Comparison of ENCODE assay signal across 11 mouse cellular contexts in the genomic region with DNA sequence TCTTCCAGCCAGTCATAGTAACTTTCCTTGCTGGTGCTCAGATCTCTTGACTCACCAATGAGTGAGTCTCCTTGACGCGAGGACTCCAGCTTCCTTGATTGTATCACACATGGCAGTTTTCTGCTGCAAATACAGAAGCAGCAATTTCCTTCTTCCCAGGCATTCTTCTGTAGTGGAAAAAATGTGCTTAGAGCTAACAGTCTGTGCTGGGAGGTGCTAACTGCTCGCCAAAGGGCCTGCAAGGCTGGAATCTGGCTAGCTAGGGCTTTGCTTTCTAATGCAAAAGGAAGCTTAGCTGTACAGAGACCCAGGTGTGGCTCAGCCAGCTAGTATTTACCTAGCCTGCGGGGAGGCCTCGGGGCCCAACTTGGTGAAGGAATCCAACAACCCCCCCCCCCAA. TPM values are rescaled to one million over a fixed set of nuclear protein-coding genes. Genes with fewer than 3 reads are reported as not detected.
DNase-seq lines count a peak whose midpoint lies in the region; ATAC-seq and TF ChIP-seq lines count a peak whose summit lies in the region.
"Had no signal": no experiment of that assay in that cellular context is flagged by ENCODE, and none has a peak within 500 bp of the region (broad histone marks: within the 10 kb centered on the region; RNA-seq: fewer than 3 reads in every experiment).

No protein-coding gene starts in this region.

- no peaks in the 10 kb centered on the region for H3K27me3 ChIP-seq in intestine, embryonic 15.5 days (replicated peaks)
- H3K27me3 ChIP-seq in intestine, postnatal 0 days (replicated peaks; ENCODE audit: control insufficient read depth, insufficient read depth, low read length) = no peaks in the 10 kb centered on the region
- H3K27me3 ChIP-seq in ES-Bruce4 (ENCODE audit: control insufficient read depth, insufficient read depth, low read length, poor library complexity, severe bottlenecking) = no peaks in the 10 kb centered on the region
- no peaks in the 10 kb centered on the region for H3K27me3 ChIP-seq in limb, embryonic 10.5 days (ENCODE audit: low read depth, poor library complexity, severe bottlenecking)

- WGBS in intestine, embryonic 15.5 days = 24% methylated on average over 5 of the region's 5 CpGs
- WGBS in intestine, postnatal 0 days = 26% methylated on average over 5 of the region's 5 CpGs
- WGBS in limb, embryonic 10.5 days = 25% methylated on average over 5 of the region's 5 CpGs

- no peak overlapping the region for H3K4me2 ChIP-seq in intestine, embryonic 15.5 days (replicated peaks)
- H3K4me2 ChIP-seq in intestine, postnatal 0 days (replicated peaks; ENCODE audit: low read depth) = no peak overlapping the region

- no peak overlapping the region for H3K4me3 ChIP-seq in intestine, embryonic 15.5 days (replicated peaks)
- no peak overlapping the region for H3K4me3 ChIP-seq in intestine, postnatal 0 days (ENCODE audit: low read depth, low read length)
- H3K4me3 ChIP-seq in ES-Bruce4 (ENCODE audit: low read depth, low read length) = no peak overlapping the region
- H3K4me3 ChIP-seq in limb, embryonic 10.5 days = no peak overlapping the region
- H3K4me3 ChIP-seq: layer of hippocampus, adult 2 months had no signal

- TF ChIP-seq EP300 in ES-Bruce4 (IDR thresholded peaks at IDR 0.05; ENCODE audit: insufficient read depth, low read depth, low read length) = peak; percentile 96

- TF ChIP-seq POLR2A in ES-Bruce4 (IDR thresholded peaks at IDR 0.05; ENCODE audit: insufficient read depth, low read length) = no peak

- peaks cover 9% of the 10 kb centered on the region for H3K4me1 ChIP-seq in intestine, embryonic 15.5 days (replicated peaks)
- no peaks in the 10 kb centered on the region for H3K4me1 ChIP-seq in intestine, postnatal 0 days (replicated peaks; ENCODE audit: control insufficient read depth, insufficient read depth, low read length)
- H3K4me1 ChIP-seq in ES-Bruce4 (ENCODE audit: control insufficient read depth, insufficient read depth, low read length) = peaks cover 15% of the 10 kb centered on the region
- peaks cover 6% of the 10 kb centered on the region for H3K4me1 ChIP-seq in limb, embryonic 10.5 days

- H3K27ac ChIP-seq in intestine, embryonic 15.5 days = no peak overlapping the region; the same call in 1 of the 2 replicates
- H3K27ac ChIP-seq in intestine, postnatal 0 days (ENCODE audit: low read depth, low read length) = no peak overlapping the region
- H3K27ac ChIP-seq in ES-Bruce4 (ENCODE audit: insufficient read depth, low read length) = peak overlapping the region; percentile 88
- peak overlapping the region; percentile 30; the same call in 1 of the 2 replicates for H3K27ac ChIP-seq in limb, embryonic 10.5 days
- H3K27ac ChIP-seq: layer of hippocampus, adult 2 months had no signal

- H3K9ac ChIP-seq in intestine, embryonic 15.5 days = peak overlapping the region; percentile 13; the same call in 1 of the 2 replicates
- H3K9ac ChIP-seq in intestine, postnatal 0 days (ENCODE audit: low read depth, low read length) = no peak overlapping the region
- H3K9ac ChIP-seq in ES-Bruce4 (ENCODE audit: low read depth, poor library complexity, severe bottlenecking) = no peak overlapping the region

- no peaks in the 10 kb centered on the region for H3K9me3 ChIP-seq in intestine, embryonic 15.5 days
- H3K9me3 ChIP-seq in intestine, postnatal 0 days (ENCODE audit: control insufficient read depth) = no peaks in the 10 kb centered on the region
- H3K9me3 ChIP-seq in ES-Bruce4 (replicated peaks; ENCODE audit: control insufficient read depth, insufficient read depth, low read length, poor library complexity, severe bottlenecking) = peaks cover 9% of the 10 kb centered on the region
- H3K9me3 ChIP-seq in limb, embryonic 10.5 days (replicated peaks) = no peaks in the 10 kb centered on the region

- H3K36me3 ChIP-seq in intestine, embryonic 15.5 days = no peaks in the 10 kb centered on the region
- H3K36me3 ChIP-seq in intestine, postnatal 0 days (ENCODE audit: control insufficient read depth, insufficient read depth) = no peaks in the 10 kb centered on the region
- H3K36me3 ChIP-seq in ES-Bruce4 (ENCODE audit: control insufficient read depth, insufficient read depth, low read length, poor library complexity, severe bottlenecking) = no peaks in the 10 kb centered on the region
- no peaks in the 10 kb centered on the region for H3K36me3 ChIP-seq in limb, embryonic 10.5 days

- DNase-seq in R1 (ENCODE audit: low read depth, low spot score) = peak; percentile 99
- DNase-seq in limb, embryonic 10.5 days (ENCODE audit: low spot score) = no peak
- no peak for DNase-seq in frontal cortex, postnatal 10 days (ENCODE audit: low spot score in 2 of 2)
- DNase-seq in layer of hippocampus, adult 8-10 months (ENCODE audit: low spot score in 2 of 2) = no peak
- DNase-seq: cerebellum, adult 9-11 months; right cerebral cortex, postnatal 25 days had no signal

- TF ChIP-seq CTCF in intestine, postnatal 0 days (IDR thresholded peaks at IDR 0.05; ENCODE audit: low read depth) = no peak
- TF ChIP-seq CTCF in ES-Bruce4 (IDR thresholded peaks at IDR 0.05; ENCODE audit: low read depth, low read length) = no peak

- no peak for ATAC-seq in intestine, embryonic 15.5 days
- no peak for ATAC-seq in intestine, postnatal 0 days
- no peak for ATAC-seq in erythroid progenitor cell, adult 5-6 weeks (replicated peaks; ENCODE audit: low FRiP score, poor library complexity, severe bottlenecking)

RNA-seq across cellular contexts. Expression of a gene that starts 38.3 kb away (rescaled TPM):
- 21.1 and 23.5 TPM in 2 replicates for polyA plus RNA-seq in intestine, embryonic 15.5 days (2015; fragmentation: Nextera tagmentation; extraction: Ambion mirVana)
- 9.6 and 11.5 TPM in 2 replicates for polyA plus RNA-seq in intestine, postnatal 0 days (2015; fragmentation: Nextera tagmentation; extraction: Ambion mirVana)
- 164 and 167 TPM in 2 replicates for polyA plus RNA-seq in ES-Bruce4 (2011; ENCODE audit: insufficient read depth, insufficient read length, low read depth, missing spikeins)
- polyA plus RNA-seq in limb, embryonic 10.5 days (2016; fragmentation: Nextera tagmentation; extraction: Ambion mirVana) = 20.0 and 22.6 TPM in 2 replicates
- total RNA-seq in layer of hippocampus, adult 8-10 months (2022) = 10 to 100 TPM; 91.6 to 96.7 (median 94.3) TPM
- total RNA-seq in erythroid progenitor cell, adult 5-6 weeks (2015; ENCODE audit: low replicate concordance) = 32.4 and 35.6 TPM in 2 replicates
- 25.1 and 33.9 TPM in 2 replicates for total RNA-seq in erythroid progenitor cell, adult 5-6 weeks (2017; ENCODE audit: low replicate concordance)

Comparison
In these comparisons a context has a peak if more than half of its experiments do, and no peak if none do; other contexts are left out.
1. H3K27ac ChIP-seq: peak in ES-Bruce4 (single experiment) and limb, embryonic 10.5 days (single experiment); none in intestine, embryonic 15.5 days (single experiment) and intestine, postnatal 0 days (single experiment).